Mouse (Mus musculus) liver, embryonic 11.5 days (tissue): ENCODE results near the gene Setd3. TPM values are rescaled to one million over a fixed set of nuclear protein-coding genes. Genes with fewer than 3 reads are reported as not detected.

Source experiments
- ATAC-seq: fragments of 200-750 bp; cut with Nextera tagmentation; replicated peaks from 2 replicates; pipeline ENCODE4 v1.8.0; 2017; ENCODE audit warnings: moderate number of reproducible peaks, mild to moderate bottlenecking, moderate TSS enrichment, moderate library complexity; ENCODE audit not compliant: low FRiP score
- DNase-seq: peaks from one replicate; pipeline ENCODE4 v3.0.0-alpha.2; 2017; ENCODE audit warnings: low spot score
- H3K27ac ChIP-seq: fragments of 300-500 bp; sonication (generic); 2 replicates; pipeline ENCODE4 v1.5.1; 2014; ENCODE audit warnings: mild to moderate bottlenecking, low read depth, low read length, control low read depth
- H3K27me3 ChIP-seq: fragments of 300-500 bp; sonication (generic); replicated peaks from 2 replicates; pipeline ENCODE4 v1.6.1; 2014; ENCODE audit warnings: low read length, mixed read lengths; ENCODE audit not compliant: control insufficient read depth, insufficient read depth
- H3K36me3 ChIP-seq: fragments of 300-500 bp; sonication (generic); 2 replicates; pipeline ENCODE4 v1.6.1; 2014; ENCODE audit warnings: mild to moderate bottlenecking, low read length, moderate library complexity, mixed read lengths; ENCODE audit not compliant: control insufficient read depth, insufficient read depth
- H3K4me1 ChIP-seq: fragments of 300-500 bp; sonication (generic); replicated peaks from 2 replicates; pipeline ENCODE4 v1.6.1; 2014; ENCODE audit warnings: low read length, mixed read lengths; ENCODE audit not compliant: control insufficient read depth, insufficient read depth
- H3K4me2 ChIP-seq: fragments of 300-500 bp; sonication (generic); 2 replicates; pipeline ENCODE4 v1.6.1; 2014; ENCODE audit warnings: mild to moderate bottlenecking, control low read depth, moderate library complexity
- H3K4me3 ChIP-seq: fragments of 300-500 bp; sonication (generic); 2 replicates; pipeline ENCODE4 v1.5.1; 2014; ENCODE audit warnings: low read depth, low read length, control low read depth
- H3K9ac ChIP-seq: fragments of 300-500 bp; sonication (generic); 2 replicates; pipeline ENCODE4 v1.6.1; 2014; ENCODE audit warnings: low read depth, low read length, control low read depth
- H3K9me3 ChIP-seq: fragments of 300-500 bp; sonication (generic); 2 replicates; pipeline ENCODE4 v1.6.1; 2016; ENCODE audit warnings: low read length, inconsistent platforms, mixed read lengths; ENCODE audit not compliant: control insufficient read depth
- WGBS: fragments of 180-500 bp; shearing (Covaris S2); extraction: QIAGEN DNeasy Blood & Tissue Kit; methylation state at CpG from one replicate; pipeline ENCODE4 v1.1.7; 2014; 5-methylcytosine and 5-hydroxymethylcytosine counted together
- polyA plus RNA-seq: library from polyadenylated mRNA; unstranded; fragments of >200 nt; fragmentation: Nextera tagmentation; extraction: Ambion mirVana; gene quantifications from 2 replicates; pipeline ENCODE4 v1.2.1, GENCODE M21; 2014

Gene Setd3
- polyA plus RNA-seq, 1 experiment from 2014 or later, result 73.3 TPM

DNA sequence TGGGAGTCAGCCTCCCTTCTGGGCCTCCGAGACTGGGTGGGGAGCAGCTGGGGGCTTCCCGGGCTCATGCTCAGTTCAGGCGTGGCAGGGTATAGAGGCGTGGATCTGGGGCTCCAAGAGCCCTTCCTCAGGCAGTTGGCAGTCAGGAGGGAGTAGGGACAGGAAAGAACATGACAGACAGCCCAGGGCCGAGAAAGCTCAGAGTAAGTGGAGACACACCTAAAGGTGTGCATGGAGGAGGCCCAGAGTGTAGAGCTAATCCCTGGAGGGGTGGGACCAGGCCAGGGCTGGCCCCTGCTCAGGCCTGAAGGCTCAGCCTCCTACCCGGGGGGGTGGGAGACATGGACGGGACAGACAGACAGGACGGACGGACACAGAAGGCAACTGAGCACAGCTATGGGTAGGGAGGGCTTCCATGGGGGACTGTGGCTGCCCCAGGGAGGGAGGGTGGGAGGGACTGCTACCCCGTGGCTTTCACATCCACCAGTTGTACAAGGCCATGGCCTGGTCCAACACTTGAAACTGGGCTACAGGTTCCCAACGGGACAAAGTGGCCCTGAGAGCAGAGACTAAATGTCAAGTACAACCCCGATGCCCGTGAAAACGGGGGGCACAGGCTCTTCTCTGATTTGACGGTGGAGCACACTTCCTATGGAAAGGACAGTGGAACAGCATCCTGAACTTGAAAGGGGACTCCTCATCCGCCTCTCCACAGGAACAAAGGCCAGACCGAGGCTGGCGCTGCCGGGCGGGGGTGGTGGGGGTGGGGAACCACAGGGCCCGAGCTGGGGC is 40.9 kb upstream of the Setd3 start:
- Histone ChIP-seq H3K4me2 (no peak overlapping the region), H3K4me1 (peaks cover 13% of the 10 kb centered on the region), H3K4me3 (no peak overlapping the region), H3K27me3 (no peaks in the 10 kb centered on the region), H3K9ac (no peak overlapping the region), H3K9me3 (no peaks in the 10 kb centered on the region), H3K36me3 (no peaks in the 10 kb centered on the region), H3K27ac (peak overlapping the region; percentile 28; the same call in 1 of the 2 replicates)
- no peak for ATAC-seq
- 82% methylated on average over 21 of the region's 21 CpGs for WGBS
- no peak for DNase-seq

DNA sequence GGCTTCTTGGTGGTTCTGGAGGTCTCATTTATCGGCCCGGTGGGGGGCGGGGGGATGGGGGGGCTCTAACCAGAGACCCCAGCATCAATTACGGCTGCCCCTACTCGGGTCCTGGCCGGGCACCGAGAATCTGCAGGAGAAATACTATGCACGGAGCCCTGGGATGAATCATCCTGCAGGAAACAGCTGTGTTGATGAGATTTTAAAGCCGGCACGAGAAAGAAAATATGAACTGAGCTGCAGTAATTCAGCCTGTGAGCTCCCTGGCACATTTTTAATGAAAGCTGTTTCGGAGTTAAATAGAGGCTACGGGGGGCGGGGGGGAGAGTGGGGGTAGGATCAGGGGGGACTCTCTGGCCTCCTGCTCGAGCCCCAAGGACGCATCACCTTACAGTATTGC is 40.0 kb upstream of the Setd3 start:
- DNase-seq (no peak), ATAC-seq (no peak)
- H3K36me3 ChIP-seq, result no peaks in the 10 kb centered on the region
- H3K4me1 ChIP-seq, result peaks cover 17% of the 10 kb centered on the region
- no peak overlapping the region for H3K4me3 ChIP-seq
- no peak overlapping the region for H3K9ac ChIP-seq
- H3K27me3 ChIP-seq, result no peaks in the 10 kb centered on the region
- H3K9me3 ChIP-seq, result no peaks in the 10 kb centered on the region
- H3K4me2 ChIP-seq, result no peak overlapping the region
- no peak overlapping the region; the same call in 1 of the 2 replicates for H3K27ac ChIP-seq
- WGBS, result 67% methylated on average over 15 of the region's 15 CpGs

GRCm38 (mm10) chr12:108217572-108217971 is 38.5 kb upstream of the Setd3 start:
- H3K27ac ChIP-seq, result no peak overlapping the region
- DNase-seq (no peak), ATAC-seq (0 out of 2 replicates have a peak, but pooled peaks have one; percentile 36)
- H3K4me2 ChIP-seq, result no peak overlapping the region
- H3K9ac ChIP-seq, result no peak overlapping the region
- no peaks in the 10 kb centered on the region for H3K9me3 ChIP-seq
- H3K4me1 ChIP-seq, result peaks cover 24% of the 10 kb centered on the region
- 50% methylated on average over 5 of the region's 5 CpGs for WGBS
- H3K27me3 ChIP-seq, result no peaks in the 10 kb centered on the region
- no peak overlapping the region for H3K4me3 ChIP-seq
- no peaks in the 10 kb centered on the region for H3K36me3 ChIP-seq

DNA sequence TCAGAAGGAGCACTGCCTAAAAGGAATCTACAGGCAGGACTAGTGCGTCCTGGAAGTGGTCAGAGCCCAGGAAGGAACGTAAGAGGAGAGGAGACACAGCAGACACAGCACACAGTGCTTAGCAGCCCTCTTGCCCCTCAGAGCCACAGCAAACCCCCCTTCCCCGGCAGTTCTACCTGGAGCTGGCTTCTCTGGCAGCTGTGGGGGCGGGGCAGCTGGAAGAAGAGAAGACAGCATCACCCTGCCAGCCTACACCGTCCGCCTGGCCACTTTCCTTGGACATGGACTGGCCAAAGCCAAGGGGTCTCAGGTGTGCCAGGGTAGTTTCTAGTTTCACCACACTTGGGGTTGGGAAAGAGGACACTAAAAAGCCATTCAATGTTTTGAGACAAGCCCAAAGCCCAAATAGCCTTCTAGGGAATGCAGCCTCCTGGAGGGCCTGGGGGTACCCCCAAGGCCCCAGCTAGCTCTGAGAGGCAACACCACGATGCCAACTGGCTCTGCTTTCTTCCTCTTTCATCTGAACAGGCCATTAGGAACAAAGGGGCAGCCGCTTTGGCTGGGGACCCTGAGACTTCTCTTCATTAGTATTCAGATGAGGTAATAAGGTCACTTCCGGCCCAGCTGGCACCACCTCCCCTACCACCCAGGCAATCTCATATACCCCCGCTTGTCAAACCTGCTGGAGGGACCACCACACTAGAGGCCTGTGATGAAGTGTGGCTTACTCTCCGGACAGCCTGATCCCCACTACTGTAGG is 37.7 kb upstream of the Setd3 start:
- no peaks in the 10 kb centered on the region for H3K36me3 ChIP-seq
- H3K9ac ChIP-seq, result no peak overlapping the region
- no peaks in the 10 kb centered on the region for H3K9me3 ChIP-seq
- H3K4me3 ChIP-seq, result no peak overlapping the region
- H3K4me2 ChIP-seq, result no peak overlapping the region
- DNase-seq, result no peak
- WGBS, result 79% methylated on average over 11 of the region's 11 CpGs
- peaks cover 30% of the 10 kb centered on the region for H3K4me1 ChIP-seq
- ATAC-seq, result no peak
- H3K27ac ChIP-seq, result no peak overlapping the region
- H3K27me3 ChIP-seq, result no peaks in the 10 kb centered on the region

DNA sequence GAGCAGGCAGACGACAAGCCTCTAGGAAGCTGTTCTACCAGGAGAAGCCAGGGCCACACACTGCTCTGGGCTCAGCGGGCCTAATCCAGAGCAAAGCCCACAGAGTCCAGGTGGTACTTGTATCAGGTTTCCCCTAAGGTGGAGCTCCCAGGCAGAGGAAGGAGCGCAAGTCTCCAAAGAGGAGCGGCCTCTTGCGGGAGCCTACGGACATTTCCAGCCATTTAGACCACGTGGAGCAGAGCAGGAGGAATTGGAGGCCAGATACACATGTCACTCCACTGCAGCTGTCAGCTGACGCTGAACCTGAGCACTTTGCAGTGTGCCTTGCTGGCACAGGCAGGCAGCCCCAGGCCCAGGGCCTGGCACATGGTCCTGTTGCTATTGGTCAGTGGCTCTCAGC is 36.0 kb upstream of the Setd3 start:
- H3K4me2 ChIP-seq, result no peak overlapping the region
- H3K9me3 ChIP-seq, result no peaks in the 10 kb centered on the region
- H3K27ac ChIP-seq, result no peak overlapping the region
- no peak for DNase-seq
- H3K36me3 ChIP-seq, result no peaks in the 10 kb centered on the region
- peaks cover 32% of the 10 kb centered on the region for H3K4me1 ChIP-seq
- H3K9ac ChIP-seq, result no peak overlapping the region
- H3K27me3 ChIP-seq, result no peaks in the 10 kb centered on the region
- no peak overlapping the region for H3K4me3 ChIP-seq
- WGBS, result 58% methylated on average over 8 of the region's 8 CpGs
- ATAC-seq, result no peak

DNA sequence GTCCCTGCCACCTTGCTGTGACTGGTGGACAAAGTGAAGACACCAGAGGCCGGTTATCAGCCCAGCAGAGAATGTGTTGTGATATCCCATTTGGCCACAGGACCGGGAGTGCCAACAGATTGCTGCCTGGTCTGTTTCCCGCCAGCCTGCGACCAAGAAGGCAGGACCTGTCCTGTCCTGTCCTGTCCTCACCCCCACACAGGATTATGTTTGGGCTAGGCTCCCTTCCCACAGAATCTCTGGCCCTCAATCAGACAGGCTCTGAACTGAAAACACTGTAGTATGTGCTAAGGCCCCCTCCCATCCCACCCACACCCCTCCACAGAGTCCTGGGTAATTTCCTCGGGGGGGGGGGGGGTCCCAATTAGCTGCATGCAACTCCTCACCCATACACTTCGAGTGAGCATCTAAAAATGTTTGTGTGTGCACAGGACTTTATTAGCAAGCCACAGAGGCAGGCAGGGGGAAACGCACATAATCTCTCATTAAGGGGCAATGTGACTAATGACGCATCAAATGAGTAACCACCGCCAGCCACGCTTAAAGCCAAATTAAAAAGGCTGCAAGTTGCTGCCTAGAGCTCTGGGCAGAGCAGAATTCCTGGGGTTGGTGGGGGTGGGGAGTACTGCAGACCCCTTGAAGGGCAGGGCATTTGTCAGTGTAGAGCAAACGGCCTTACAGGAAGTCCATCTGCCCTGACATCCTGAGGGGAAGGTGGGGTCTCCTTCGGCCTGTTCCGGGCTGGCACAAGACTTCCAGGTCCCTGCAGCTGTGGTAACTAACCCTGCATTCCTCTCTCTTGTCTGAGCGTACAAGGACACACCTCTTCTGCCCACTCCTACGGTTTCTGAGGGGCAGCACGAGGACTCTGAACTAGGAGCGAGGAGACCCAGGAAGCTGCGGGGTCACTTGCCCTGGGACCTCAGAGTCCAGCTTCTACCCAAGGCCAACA is 34.3 kb upstream of the Setd3 start:
- no peak overlapping the region for H3K4me2 ChIP-seq
- no peak overlapping the region for H3K9ac ChIP-seq
- peak overlapping the region; percentile 19; the same call in 1 of the 2 replicates for H3K27ac ChIP-seq
- H3K4me1 ChIP-seq, result peaks cover 36% of the 10 kb centered on the region
- no peak overlapping the region for H3K4me3 ChIP-seq
- ATAC-seq (no peak), DNase-seq (no peak)
- 42% methylated on average over 18 of the region's 18 CpGs for WGBS
- H3K9me3 ChIP-seq, result no peaks in the 10 kb centered on the region
- no peaks in the 10 kb centered on the region for H3K36me3 ChIP-seq
- no peaks in the 10 kb centered on the region for H3K27me3 ChIP-seq

GRCm38 (mm10) chr12:108212476-108212875 is 33.4 kb upstream of the Setd3 start:
- Histone ChIP-seq H3K9me3 (no peaks in the 10 kb centered on the region), H3K4me3 (no peak overlapping the region), H3K27ac (no peak overlapping the region), H3K4me1 (peaks cover 36% of the 10 kb centered on the region), H3K4me2 (no peak overlapping the region), H3K27me3 (no peaks in the 10 kb centered on the region), H3K36me3 (no peaks in the 10 kb centered on the region), H3K9ac (no peak overlapping the region)
- WGBS, result 76% methylated on average over 6 of the region's 6 CpGs
- ATAC-seq (no peak), DNase-seq (no peak)

GRCm38 (mm10) chr12:108212071-108212470 is 33.0 kb upstream of the Setd3 start:
- no peak for ATAC-seq
- Histone ChIP-seq H3K4me3 (no peak overlapping the region), H3K4me2 (no peak overlapping the region), H3K9ac (no peak overlapping the region), H3K27me3 (no peaks in the 10 kb centered on the region), H3K4me1 (peaks cover 36% of the 10 kb centered on the region), H3K36me3 (no peaks in the 10 kb centered on the region), H3K9me3 (no peaks in the 10 kb centered on the region), H3K27ac (no peak overlapping the region)
- no peak for DNase-seq
- WGBS, result 39% methylated on average over 5 of the region's 5 CpGs
